Mouse (Mus musculus) 3134 (cell line): ENCODE measurements at regions not wholly inside any gene's neighbourhood (a gene's known extent, or its start where the extent isn't known, plus 50 kb on each side); places are given as distances from the start of the nearest gene placed in this dataset.

ENCODE experiments used
- DNase-seq: peaks from one replicate; pipeline ENCODE4 v3.0.0-alpha.2; 2011; ENCODE audit warnings: low spot score; ENCODE audit not compliant: insufficient read length; ENCODE audit errors: extremely low read depth

DNA sequence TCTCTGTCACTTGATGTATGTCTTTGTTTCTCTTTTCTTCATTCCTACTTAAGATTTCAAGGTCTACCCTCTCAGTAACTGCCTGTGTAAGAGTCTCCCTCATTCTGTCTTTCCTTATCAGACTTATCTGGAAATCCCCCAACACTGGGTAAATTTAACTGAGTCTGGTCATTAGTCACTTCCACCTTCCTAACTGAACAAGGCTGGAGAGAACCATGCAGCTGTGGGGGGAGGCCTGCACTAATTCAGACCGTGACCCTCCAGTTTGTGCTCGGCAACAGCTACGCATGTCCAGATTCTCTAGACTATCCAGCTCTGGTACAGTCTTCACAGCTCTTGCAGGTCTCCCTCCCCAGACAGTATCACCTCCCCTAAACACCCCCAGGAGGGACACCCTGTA lies 103.3 kb downstream of the Prox1 start:
- DNase-seq, result no peak

GRCm38 (mm10) chr1:190066426-190066825 lies 104.1 kb downstream of the Prox1 start:
- no peak for DNase-seq

GRCm38 (mm10) chr1:190061560-190062295 lies 108.8 kb downstream of the Prox1 start:
- DNase-seq, result no peak

DNA sequence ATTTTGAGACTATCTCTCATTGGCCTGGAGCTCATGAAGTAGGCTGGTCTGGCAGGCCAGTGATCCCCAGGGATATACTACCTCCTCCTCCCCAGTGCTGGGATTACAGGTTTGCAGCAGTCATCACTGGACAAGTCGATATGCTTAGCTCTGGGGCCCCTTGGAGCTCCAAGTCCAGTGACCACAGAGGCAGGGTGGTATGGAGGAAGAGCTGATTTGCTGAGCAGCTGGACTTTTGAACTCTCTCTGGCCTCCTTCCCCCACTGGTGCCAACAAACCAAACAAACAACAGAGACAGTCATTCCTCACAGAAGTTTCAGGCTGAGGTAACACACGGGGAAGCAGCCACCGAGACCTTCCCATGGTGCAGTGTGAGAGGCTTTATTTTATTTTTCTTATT lies 111.5 kb downstream of the Prox1 start:
- no peak for DNase-seq

DNA sequence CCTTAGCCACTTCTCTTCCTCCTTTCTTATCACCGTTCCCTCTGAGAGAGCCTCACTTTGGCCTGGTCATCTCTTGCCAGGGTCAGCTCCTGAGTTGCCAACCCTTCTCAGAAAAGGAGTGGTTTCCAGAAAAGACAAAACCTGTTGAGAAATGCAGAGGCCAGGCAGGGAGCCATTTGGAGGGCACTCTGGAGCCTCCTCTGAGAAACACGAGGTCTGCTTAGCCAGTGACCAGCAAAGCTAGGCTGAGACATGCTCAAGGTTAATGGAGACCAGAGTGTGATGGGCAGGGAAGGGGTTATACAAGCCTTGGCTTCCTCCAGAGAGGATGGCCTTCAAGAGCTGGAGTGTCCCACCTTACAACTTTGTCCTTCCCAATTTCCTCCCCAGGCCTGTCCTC lies 113.6 kb downstream of the Prox1 start:
- no peak for DNase-seq

GRCm38 (mm10) chr1:190051903-190052302 lies 118.6 kb downstream of the Prox1 start:
- no peak for DNase-seq

DNA sequence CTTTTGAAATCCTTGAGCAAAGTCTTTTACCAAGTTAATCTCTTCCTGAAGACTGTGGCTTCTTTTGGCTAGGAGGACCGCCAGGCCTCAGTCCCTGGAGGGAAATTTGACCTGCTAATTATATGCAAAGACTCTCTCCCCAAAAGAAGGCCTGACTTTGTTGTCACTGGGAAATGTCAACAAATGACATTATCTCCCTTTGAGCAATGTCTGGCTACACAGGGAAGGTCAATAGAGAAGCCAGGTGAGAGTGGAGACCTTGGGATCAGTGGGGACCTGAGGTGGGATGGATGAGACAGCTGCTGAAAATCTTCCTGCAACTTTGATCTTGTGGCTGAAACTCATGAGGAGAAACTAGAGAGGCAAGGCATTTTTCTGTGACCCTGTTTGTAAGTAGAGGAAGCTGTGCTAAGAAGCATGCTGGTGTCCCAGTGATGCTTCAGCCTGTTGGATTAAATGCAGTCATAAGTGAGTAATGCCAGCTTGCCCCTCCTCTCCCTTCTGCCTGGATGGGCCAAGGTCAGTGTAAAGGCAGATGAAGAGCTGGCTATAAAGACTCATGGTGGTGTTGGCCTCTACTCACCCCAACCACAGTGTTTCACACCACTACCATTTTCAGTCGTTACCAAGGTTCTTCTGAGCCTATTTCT lies 121.9 kb downstream of the Prox1 start:
- DNase-seq, result no peak

- DNase-seq, result no peak
Measured at GRCm38 (mm10) chr1:190047201-190047600, 123.3 kb downstream of the Prox1 start.

DNA sequence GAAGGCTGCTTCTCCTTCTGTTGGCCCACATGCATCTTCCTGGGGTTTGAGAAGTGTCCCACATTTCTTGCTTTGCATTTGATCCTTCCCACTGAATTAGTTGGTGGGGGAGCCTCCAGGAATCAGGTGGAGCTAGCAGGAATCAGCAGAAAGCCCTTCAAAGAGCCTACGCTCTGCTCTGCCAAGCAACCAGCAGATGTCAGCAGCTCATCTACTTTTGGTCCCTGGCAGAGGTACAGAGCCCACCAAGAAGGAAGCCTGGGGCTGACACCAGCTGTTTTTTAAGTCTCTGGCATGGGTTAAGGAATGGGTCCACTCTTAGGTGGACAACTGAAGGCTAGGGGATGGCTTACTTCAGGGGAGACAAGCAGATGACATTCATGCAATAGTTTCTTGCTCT lies 123.6 kb upstream of the Smyd2 start:
- DNase-seq, result no peak

GRCm38 (mm10) chr1:190044036-190044435 lies 121.9 kb upstream of the Smyd2 start:
- DNase-seq, result no peak

DNA sequence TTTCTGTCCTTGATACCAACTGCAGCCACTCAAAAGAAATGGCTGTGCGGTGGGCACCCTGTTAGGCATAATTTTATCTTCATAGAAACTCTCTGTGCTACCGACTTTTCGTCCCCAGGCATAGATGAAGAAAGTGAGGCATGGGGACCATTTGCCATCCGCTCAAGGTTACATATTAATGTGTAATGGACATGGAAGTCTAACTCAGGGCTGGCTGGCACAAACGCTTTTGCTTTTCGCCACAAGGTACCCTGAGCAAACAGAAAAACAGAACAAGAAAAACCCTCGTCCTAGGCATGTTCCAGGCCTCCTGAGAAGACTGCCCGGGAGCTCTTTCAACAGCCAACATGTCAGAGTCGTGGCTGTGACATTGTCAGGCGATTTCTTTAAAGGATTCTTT lies 121.0 kb upstream of the Smyd2 start:
- no peak for DNase-seq

GRCm38 (mm10) chr1:190042197-190042596 lies 120.0 kb upstream of the Smyd2 start:
- no peak for DNase-seq

GRCm38 (mm10) chr1:190041096-190041706 lies 119.0 kb upstream of the Smyd2 start:
- no peak for DNase-seq

- no peak for DNase-seq
Measured at GRCm38 (mm10) chr1:190038046-190038445, 115.9 kb upstream of the Smyd2 start.

DNA sequence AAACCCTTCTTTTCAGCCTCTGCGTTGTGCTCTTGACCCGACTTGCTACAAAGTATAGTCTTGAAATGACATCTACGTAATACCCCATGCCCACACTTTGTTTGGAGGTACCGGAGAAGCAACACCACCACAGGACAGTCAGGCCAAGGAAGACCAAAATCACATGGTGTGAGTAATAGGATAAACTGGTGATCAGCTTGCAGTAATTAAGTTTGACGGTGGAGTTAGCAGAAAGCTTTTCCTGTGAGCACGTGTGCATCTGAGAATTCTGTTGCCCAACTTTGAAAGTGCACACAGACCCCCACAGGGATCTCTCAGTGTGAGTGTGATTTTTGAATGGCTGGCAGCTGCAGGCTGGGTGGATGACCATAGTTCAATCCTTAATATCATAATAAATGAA lies 114.6 kb upstream of the Smyd2 start:
- no peak for DNase-seq

DNA sequence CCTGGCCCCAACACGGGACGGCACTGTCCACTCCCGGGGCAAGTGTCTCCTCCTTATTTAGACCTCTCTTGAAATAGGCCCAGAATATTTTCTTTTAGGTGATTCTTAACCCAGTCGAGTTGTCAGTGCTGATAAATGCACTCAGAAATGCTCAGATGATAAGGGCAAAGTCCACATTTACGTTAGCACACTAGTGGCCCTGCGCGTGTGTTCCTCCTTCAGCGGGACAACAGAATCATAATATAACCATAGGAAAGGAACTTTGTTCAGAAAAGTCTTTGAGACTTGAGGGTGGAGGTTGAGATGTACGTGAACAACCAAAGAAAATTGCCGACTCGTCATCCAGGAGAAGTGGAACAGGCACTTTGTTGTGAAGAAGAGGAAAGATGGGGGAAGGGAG lies 113.8 kb upstream of the Smyd2 start:
- DNase-seq, result no peak

DNA sequence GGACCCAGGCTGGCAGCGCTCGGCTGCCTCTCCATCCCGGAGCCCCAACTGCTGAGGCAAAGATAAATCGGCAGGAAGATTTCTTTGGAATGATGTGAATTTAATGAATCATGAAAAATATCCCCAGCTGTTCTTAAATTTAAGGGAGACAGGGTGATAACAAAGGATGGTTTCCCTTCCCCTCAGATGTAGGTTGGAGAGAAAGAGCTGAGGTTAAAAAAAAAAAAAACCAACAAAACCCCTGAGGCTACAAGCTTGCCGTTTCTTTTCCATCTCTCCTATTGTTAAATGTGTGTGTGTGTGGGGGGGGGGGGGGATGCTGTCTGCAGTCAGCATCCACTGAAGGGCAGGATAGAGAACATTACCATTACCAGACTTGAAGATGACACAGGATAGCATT lies 111.9 kb upstream of the Smyd2 start:
- no peak for DNase-seq

GRCm38 (mm10) chr1:190027536-190027935 lies 105.4 kb upstream of the Smyd2 start:
- no peak for DNase-seq

DNA sequence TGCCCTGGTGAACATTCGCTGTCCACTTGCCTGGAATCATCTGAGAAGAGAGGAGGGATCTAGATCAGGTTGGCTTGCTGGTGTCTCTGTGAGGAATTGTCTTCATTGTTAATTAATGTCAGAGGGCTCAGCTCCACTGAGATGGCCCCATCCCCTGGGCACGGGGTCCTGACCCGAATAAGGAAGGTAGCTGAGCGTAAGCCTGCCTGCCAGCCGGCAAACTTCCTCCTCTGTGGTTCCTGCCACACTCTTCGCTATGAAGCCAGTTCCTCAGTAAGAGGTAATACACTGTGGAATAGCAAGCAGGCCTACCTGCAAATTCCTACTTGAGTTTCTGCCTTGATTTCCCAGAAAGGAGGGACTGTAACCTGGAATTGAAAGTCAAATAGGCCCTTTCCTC lies 87.3 kb upstream of the Smyd2 start:
- no peak for DNase-seq

DNA sequence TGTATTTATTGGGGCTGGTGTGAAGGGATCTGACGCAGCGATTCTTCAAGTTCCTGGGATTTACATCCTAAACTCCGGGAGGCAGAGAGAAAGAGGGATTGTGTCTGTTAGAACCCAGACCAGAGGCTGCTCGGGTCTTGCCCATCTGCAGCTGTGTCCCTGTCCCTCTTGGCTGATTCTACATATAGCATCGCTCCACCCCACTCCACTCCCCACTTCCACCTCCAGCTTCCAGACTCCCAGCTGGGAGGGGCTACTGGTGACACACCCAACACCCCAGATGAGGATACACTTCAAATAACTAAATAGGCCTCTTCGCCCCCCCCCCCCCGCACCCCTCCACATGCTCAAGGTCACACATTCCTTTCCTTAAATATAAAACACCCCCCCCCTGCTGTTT lies 85.1 kb upstream of the Smyd2 start:
- no peak for DNase-seq

DNA sequence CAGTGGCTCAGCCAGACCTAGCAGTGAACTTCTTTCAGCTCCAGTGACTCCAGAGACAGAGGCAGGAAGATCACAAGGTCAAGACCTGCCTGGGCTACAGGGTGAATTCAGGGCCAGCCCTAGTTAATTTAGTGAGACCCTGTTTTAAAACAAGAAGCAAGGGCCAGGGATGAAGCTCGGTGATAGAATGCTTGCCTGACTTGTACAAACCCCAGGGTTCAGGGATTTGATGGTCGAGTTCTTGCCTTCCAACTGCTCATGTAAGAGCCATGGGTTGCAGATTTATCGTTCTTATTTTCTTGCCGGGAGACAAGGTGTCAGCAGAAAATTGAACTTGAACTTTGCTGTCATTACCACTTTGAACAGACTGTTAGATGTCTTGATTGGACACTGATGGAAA lies 78.9 kb upstream of the Smyd2 start:
- DNase-seq, result no peak

- no peak for DNase-seq
Measured at GRCm38 (mm10) chr1:189993706-189994105, 71.5 kb upstream of the Smyd2 start.
